12 mouse cellular contexts compared by ENCODE assay signal in the genomic region with DNA sequence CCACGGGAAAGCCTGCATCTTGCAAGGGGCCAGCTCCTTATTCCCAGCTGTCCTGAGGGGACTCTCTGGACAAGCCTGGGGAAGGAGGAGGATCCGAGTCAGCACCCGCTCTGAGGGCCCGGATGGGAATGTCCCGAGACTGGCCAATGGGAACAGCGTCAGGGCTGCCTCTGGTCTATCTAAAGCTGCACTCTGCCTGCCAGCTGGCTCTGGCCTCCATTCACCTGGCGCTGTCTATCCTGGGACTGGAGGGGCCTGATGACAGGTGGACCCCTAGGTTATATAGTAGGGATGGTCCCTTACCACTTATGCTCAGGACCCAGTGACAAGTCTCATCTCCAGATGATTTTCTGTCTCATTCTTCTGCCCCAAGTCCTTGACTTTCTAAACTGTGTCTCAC. TPM values are rescaled to one million over a fixed set of nuclear protein-coding genes. Genes with fewer than 3 reads are reported as not detected.
DNase-seq lines count a peak whose midpoint lies in the region; ATAC-seq and TF ChIP-seq lines count a peak whose summit lies in the region.
"Had no signal": no experiment of that assay in that cellular context is flagged by ENCODE, and none has a peak within 500 bp of the region (broad histone marks: within the 10 kb centered on the region; RNA-seq: fewer than 3 reads in every experiment).

No protein-coding gene starts in this region.

- TF ChIP-seq EP300 in stomach, postnatal 0 days (optimal IDR thresholded peaks at IDR 0.05): no peak

- no peaks in the 10 kb centered on the region for H3K4me1 ChIP-seq in forebrain, embryonic 13.5 days
- no peaks in the 10 kb centered on the region for H3K4me1 ChIP-seq in forebrain, postnatal 0 days (ENCODE audit: insufficient read depth)
- H3K4me1 ChIP-seq in hindbrain, embryonic 15.5 days (replicated peaks): no peaks in the 10 kb centered on the region
- no peaks in the 10 kb centered on the region for H3K4me1 ChIP-seq in hindbrain, embryonic 12.5 days
- no peaks in the 10 kb centered on the region for H3K4me1 ChIP-seq in stomach, embryonic 16.5 days (ENCODE audit: control insufficient read depth, insufficient read depth, low read length)
- no peaks in the 10 kb centered on the region for H3K4me1 ChIP-seq in stomach, postnatal 0 days (replicated peaks; ENCODE audit: control insufficient read depth, insufficient read depth)
- H3K4me1 ChIP-seq: lung, embryonic 15.5 days had no signal

- H3K79me2 ChIP-seq in myocyte (ENCODE audit: control insufficient read depth, insufficient read depth): no peaks in the 10 kb centered on the region

- no peak overlapping the region for H3ac ChIP-seq in myocyte (ENCODE audit: control insufficient read depth, insufficient read length)

- no peak overlapping the region for H3K4me2 ChIP-seq in forebrain, embryonic 13.5 days
- no peak overlapping the region for H3K4me2 ChIP-seq in forebrain, postnatal 0 days (ENCODE audit: low read depth)
- no peak overlapping the region for H3K4me2 ChIP-seq in hindbrain, embryonic 15.5 days
- H3K4me2 ChIP-seq in hindbrain, embryonic 12.5 days (replicated peaks): no peak overlapping the region
- no peak overlapping the region for H3K4me2 ChIP-seq in stomach, embryonic 16.5 days (ENCODE audit: low read depth, low read length)
- H3K4me2 ChIP-seq in stomach, postnatal 0 days (replicated peaks; ENCODE audit: low read depth): no peak overlapping the region
- H3K4me2 ChIP-seq in myocyte (ENCODE audit: low read depth): peak overlapping the region; percentile 55
- H3K4me2 ChIP-seq: lung, embryonic 15.5 days; midbrain, embryonic 11.5 days had no signal

- no peak for TF ChIP-seq POLR2A in myocyte (IDR thresholded peaks at IDR 0.05; ENCODE audit: insufficient read length, low read depth)

- WGBS in forebrain, embryonic 13.5 days: 69% methylated on average over 7 of the region's 7 CpGs
- 64% methylated on average over 7 of the region's 7 CpGs for WGBS in forebrain, postnatal 0 days
- 61% methylated on average over 7 of the region's 7 CpGs for WGBS in hindbrain, embryonic 15.5 days
- WGBS in hindbrain, embryonic 12.5 days: 62% methylated on average over 7 of the region's 7 CpGs
- WGBS in stomach, embryonic 16.5 days: 64% methylated on average over 7 of the region's 7 CpGs
- WGBS in stomach, postnatal 0 days: 75% methylated on average over 7 of the region's 7 CpGs

- ATAC-seq in forebrain, embryonic 13.5 days: peak; percentile 45; the same call in 1 of the 2 replicates
- no peak; the same call in 1 of the 2 replicates for ATAC-seq in forebrain, postnatal 0 days
- ATAC-seq in hindbrain, embryonic 15.5 days (ENCODE audit: low FRiP score, low read depth): peak; percentile 53; the same call in 1 of the 2 replicates
- ATAC-seq in hindbrain, embryonic 12.5 days (ENCODE audit: low FRiP score): no peak
- peak; percentile 24; the same call in 1 of the 2 replicates for ATAC-seq in stomach, embryonic 16.5 days (ENCODE audit: insufficient read depth, low FRiP score)
- ATAC-seq in stomach, postnatal 0 days (ENCODE audit: low FRiP score, low TSS enrichment): no peak
- ATAC-seq in megakaryocyte, adult 5-6 weeks (ENCODE audit: poor library complexity, severe bottlenecking): no peak
- ATAC-seq: intestine, embryonic 16.5 days had no signal

- TF ChIP-seq CTCF in forebrain, postnatal 0 days (IDR thresholded peaks at IDR 0.05; ENCODE audit: low read depth): no peak
- TF ChIP-seq CTCF in stomach, postnatal 0 days (IDR thresholded peaks at IDR 0.05; ENCODE audit: low read depth): no peak

- H3K27ac ChIP-seq in forebrain, embryonic 13.5 days: no peak overlapping the region
- H3K27ac ChIP-seq in forebrain, postnatal 0 days (ENCODE audit: low read depth, low read length): no peak overlapping the region
- no peak overlapping the region for H3K27ac ChIP-seq in hindbrain, embryonic 15.5 days (replicated peaks)
- H3K27ac ChIP-seq in hindbrain, embryonic 12.5 days: no peak overlapping the region
- H3K27ac ChIP-seq in stomach, embryonic 16.5 days (ENCODE audit: low read length): no peak overlapping the region
- H3K27ac ChIP-seq in stomach, postnatal 0 days (replicated peaks): no peak overlapping the region
- H3K27ac ChIP-seq: liver, embryonic 14.5 days; lung, embryonic 15.5 days had no signal

- H3K9me3 ChIP-seq in forebrain, embryonic 13.5 days (replicated peaks): no peaks in the 10 kb centered on the region
- H3K9me3 ChIP-seq in forebrain, postnatal 0 days (ENCODE audit: low read length): no peaks in the 10 kb centered on the region
- H3K9me3 ChIP-seq in hindbrain, embryonic 15.5 days: no peaks in the 10 kb centered on the region
- H3K9me3 ChIP-seq in hindbrain, embryonic 12.5 days (replicated peaks): no peaks in the 10 kb centered on the region
- H3K9me3 ChIP-seq in stomach, embryonic 16.5 days (replicated peaks; ENCODE audit: control insufficient read depth, low read length): no peaks in the 10 kb centered on the region
- no peaks in the 10 kb centered on the region for H3K9me3 ChIP-seq in stomach, postnatal 0 days (ENCODE audit: control insufficient read depth, low read length)
- H3K9me3 ChIP-seq: lung, embryonic 15.5 days had no signal

- H3K27me3 ChIP-seq in forebrain, embryonic 13.5 days: no peaks in the 10 kb centered on the region
- H3K27me3 ChIP-seq in forebrain, postnatal 0 days (ENCODE audit: insufficient read depth, low read length): no peaks in the 10 kb centered on the region
- no peaks in the 10 kb centered on the region for H3K27me3 ChIP-seq in hindbrain, embryonic 15.5 days
- H3K27me3 ChIP-seq in hindbrain, embryonic 12.5 days: 0 out of 2 replicates have a peak, but pooled peaks cover 3% of the 10 kb centered on the region
- H3K27me3 ChIP-seq in stomach, embryonic 16.5 days (ENCODE audit: control insufficient read depth, insufficient read depth, low read length): no peaks in the 10 kb centered on the region
- H3K27me3 ChIP-seq in stomach, postnatal 0 days (ENCODE audit: control insufficient read depth, insufficient read depth, low read length): no peaks in the 10 kb centered on the region
- H3K27me3 ChIP-seq in myocyte (ENCODE audit: control insufficient read depth, insufficient read depth, insufficient read length): no peaks in the 10 kb centered on the region
- H3K27me3 ChIP-seq: lung, embryonic 15.5 days had no signal

- H3K36me3 ChIP-seq in forebrain, embryonic 13.5 days (ENCODE audit: poor library complexity, severe bottlenecking): no peaks in the 10 kb centered on the region
- no peaks in the 10 kb centered on the region for H3K36me3 ChIP-seq in forebrain, postnatal 0 days (ENCODE audit: insufficient read depth)
- H3K36me3 ChIP-seq in hindbrain, embryonic 15.5 days: no peaks in the 10 kb centered on the region
- H3K36me3 ChIP-seq in hindbrain, embryonic 12.5 days: no peaks in the 10 kb centered on the region
- H3K36me3 ChIP-seq in stomach, embryonic 16.5 days (ENCODE audit: control insufficient read depth, insufficient read depth, low read length): no peaks in the 10 kb centered on the region
- no peaks in the 10 kb centered on the region for H3K36me3 ChIP-seq in stomach, postnatal 0 days (ENCODE audit: control insufficient read depth, insufficient read depth, low read length)
- H3K36me3 ChIP-seq in myocyte (ENCODE audit: control insufficient read depth, insufficient read depth): no peaks in the 10 kb centered on the region
- H3K36me3 ChIP-seq: lung, embryonic 15.5 days had no signal

- H3K4me3 ChIP-seq in forebrain, embryonic 13.5 days: no peak overlapping the region
- no peak overlapping the region for H3K4me3 ChIP-seq in forebrain, postnatal 0 days (ENCODE audit: low read depth, low read length)
- H3K4me3 ChIP-seq in hindbrain, embryonic 15.5 days: no peak overlapping the region
- H3K4me3 ChIP-seq in hindbrain, embryonic 12.5 days: no peak overlapping the region
- no peak overlapping the region for H3K4me3 ChIP-seq in stomach, embryonic 16.5 days (replicated peaks; ENCODE audit: low read length)
- H3K4me3 ChIP-seq in stomach, postnatal 0 days (ENCODE audit: low read depth, low read length): no peak overlapping the region
- no peak overlapping the region for H3K4me3 ChIP-seq in myocyte
- H3K4me3 ChIP-seq: lung, embryonic 15.5 days had no signal

- no peak overlapping the region for H3K9ac ChIP-seq in forebrain, embryonic 13.5 days
- no peak overlapping the region for H3K9ac ChIP-seq in forebrain, postnatal 0 days
- no peak overlapping the region for H3K9ac ChIP-seq in hindbrain, embryonic 15.5 days
- H3K9ac ChIP-seq in hindbrain, embryonic 12.5 days: no peak overlapping the region
- H3K9ac ChIP-seq in stomach, embryonic 16.5 days (ENCODE audit: low read length): no peak overlapping the region
- H3K9ac ChIP-seq in stomach, postnatal 0 days (ENCODE audit: low read length): no peak overlapping the region
- H3K9ac ChIP-seq: liver, embryonic 14.5 days; lung, embryonic 15.5 days had no signal

- DNase-seq in forebrain, postnatal 0 days: no peak
- DNase-seq in stomach, postnatal 0 days (ENCODE audit: low spot score): no peak

RNA-seq across cellular contexts. Expression of a gene that starts 11.6 kb away (rescaled TPM):
- 0.52 TPM in 1 of 2 replicates, not detected in the other for polyA plus RNA-seq in forebrain, embryonic 13.5 days (2015; fragmentation: Nextera tagmentation; extraction: Ambion mirVana)
- 0.38 and 2.2 TPM in 2 replicates for total RNA-seq in forebrain, postnatal 0 days (2014; rRNA removed)
- polyA plus RNA-seq in forebrain, postnatal 0 days (2015; fragmentation: Nextera tagmentation; extraction: Ambion mirVana): 0.87 and 1.6 TPM in 2 replicates
- 0.87 and 2.3 TPM in 2 replicates for polyA plus RNA-seq in hindbrain, embryonic 15.5 days (2015; fragmentation: Nextera tagmentation; extraction: Ambion mirVana)
- 0.40 and 0.86 TPM in 2 replicates for polyA plus RNA-seq in hindbrain, embryonic 12.5 days (2016; fragmentation: Nextera tagmentation; extraction: Ambion mirVana)
- polyA plus RNA-seq in stomach, embryonic 16.5 days (2015; fragmentation: Nextera tagmentation; extraction: Ambion mirVana): 22.4 and 24.3 TPM in 2 replicates
- 10.6 and 10.9 TPM in 2 replicates for polyA plus RNA-seq in stomach, postnatal 0 days (2015; fragmentation: Nextera tagmentation; extraction: Ambion mirVana)
- polyA plus RNA-seq in myocyte (2012; fragmentation: generic; extraction: Trizol): 10.5 TPM
- 25.8 and 30.9 TPM in 2 replicates for total RNA-seq in megakaryocyte, adult 5-6 weeks (2015)
- total RNA-seq in megakaryocyte, adult 5-6 weeks (2017): 10.6 and 12.1 TPM in 2 replicates

RNA-seq across cellular contexts. Expression of a gene that starts 29.1 kb away (rescaled TPM):
- 57.2 and 61.5 TPM in 2 replicates for polyA plus RNA-seq in forebrain, embryonic 13.5 days (2015; fragmentation: Nextera tagmentation; extraction: Ambion mirVana)
- 40.5 and 43.1 TPM in 2 replicates for total RNA-seq in forebrain, postnatal 0 days (2014; rRNA removed)
- polyA plus RNA-seq in forebrain, postnatal 0 days (2015; fragmentation: Nextera tagmentation; extraction: Ambion mirVana): 57.7 and 58.9 TPM in 2 replicates
- 55.5 and 58.1 TPM in 2 replicates for polyA plus RNA-seq in hindbrain, embryonic 15.5 days (2015; fragmentation: Nextera tagmentation; extraction: Ambion mirVana)
- 44.3 and 44.6 TPM in 2 replicates for polyA plus RNA-seq in hindbrain, embryonic 12.5 days (2016; fragmentation: Nextera tagmentation; extraction: Ambion mirVana)
- 35.9 and 38.4 TPM in 2 replicates for polyA plus RNA-seq in stomach, embryonic 16.5 days (2015; fragmentation: Nextera tagmentation; extraction: Ambion mirVana)
- 25.8 and 27.0 TPM in 2 replicates for polyA plus RNA-seq in stomach, postnatal 0 days (2015; fragmentation: Nextera tagmentation; extraction: Ambion mirVana)
- polyA plus RNA-seq in myocyte (2012; fragmentation: generic; extraction: Trizol): 52.8 TPM
- total RNA-seq in megakaryocyte, adult 5-6 weeks (2015): 3.9 and 5.6 TPM in 2 replicates
- total RNA-seq in megakaryocyte, adult 5-6 weeks (2017): 13.2 and 18.4 TPM in 2 replicates

Comparison
In these comparisons a context has a peak if more than half of its experiments do, and no peak if none do; other contexts are left out.
1. ATAC-seq: peak in forebrain, embryonic 13.5 days (single experiment), hindbrain, embryonic 15.5 days (single experiment) and stomach, embryonic 16.5 days (single experiment); none in forebrain, postnatal 0 days (single experiment), hindbrain, embryonic 12.5 days (single experiment), stomach, postnatal 0 days (single experiment) and megakaryocyte, adult 5-6 weeks (single experiment).